1 mouse cellular context compared by ENCODE assay signal in the genomic region with DNA sequence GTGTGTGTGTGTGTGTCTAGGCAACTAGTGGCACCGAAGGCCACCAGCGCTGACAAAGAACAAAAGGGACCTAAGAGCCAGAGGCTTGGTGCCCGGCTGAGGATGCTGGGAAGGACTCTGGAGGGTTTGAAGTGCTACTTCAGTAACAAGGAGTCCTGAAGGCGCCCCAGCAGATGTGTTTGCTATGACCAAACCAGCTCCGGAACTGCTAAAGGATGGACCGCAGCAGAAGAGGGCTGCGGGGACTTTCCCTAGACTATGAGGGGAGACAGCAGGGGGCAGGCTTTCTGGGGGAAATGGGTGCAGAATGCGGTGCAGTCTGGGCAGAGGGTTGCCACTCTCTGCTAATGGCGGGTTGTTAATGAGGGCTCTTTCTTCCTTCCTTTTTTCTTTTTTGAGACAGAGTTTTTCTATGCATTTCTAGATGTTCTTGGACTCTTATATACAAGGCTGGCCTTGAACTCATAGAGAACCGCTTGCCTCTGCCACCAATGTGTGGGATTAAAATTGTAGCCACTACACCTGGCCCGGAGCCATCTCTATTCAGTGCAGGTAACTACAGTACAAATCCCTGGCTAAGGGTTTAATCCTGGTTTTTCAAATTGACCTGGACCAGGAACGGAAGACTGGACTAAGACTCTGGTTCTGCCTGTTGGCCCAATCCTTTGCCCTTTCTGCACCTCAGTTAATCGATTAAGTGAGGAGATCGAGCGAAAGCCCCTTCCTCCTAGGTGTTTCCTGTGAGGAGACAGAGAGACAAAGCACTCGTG.
TF ChIP-seq lines count a peak whose summit lies in the region.

No protein-coding gene starts in this region.

TF ChIP-seq in CH12.LX, 34 proteins besides CTCF, POLR2A, EP300 and RAD21:
- TF ChIP-seq USF2 (conservative IDR thresholded peaks at IDR 0.05; ENCODE audit: low read depth, low read length) (no peak), MAX (IDR thresholded peaks at IDR 0.05; ENCODE audit: low read length) (no peak), CHD2 (IDR thresholded peaks at IDR 0.05; ENCODE audit: low read length) (no peak), IRF4 (IDR thresholded peaks at IDR 0.05; ENCODE audit: low read depth, low read length) (0 out of 2 replicates have a peak, but pooled peaks have one; percentile 15), JUND (conservative IDR thresholded peaks at IDR 0.05; ENCODE audit: low read depth, low read length) (no peak), TCF12 (IDR thresholded peaks at IDR 0.05; ENCODE audit: low read depth, low read length) (0 out of 2 replicates have a peak, but pooled peaks have one; percentile 47), MAZ (IDR thresholded peaks at IDR 0.05; ENCODE audit: low read depth, low read length) (no peak), GABPA (IDR thresholded peaks at IDR 0.05; ENCODE audit: insufficient replicate concordance, low read depth, low read length) (no peak), ELF1 (IDR thresholded peaks at IDR 0.05; ENCODE audit: low read depth, low read length) (peak; percentile 43; the same call in 1 of the 2 replicates), NRF1 (IDR thresholded peaks at IDR 0.05; ENCODE audit: low read depth, low read length) (no peak), MEF2A (IDR thresholded peaks at IDR 0.05; ENCODE audit: borderline replicate concordance, low read depth, low read length) (0 out of 2 replicates have a peak, but pooled peaks have one; percentile 24), BHLHE40 (IDR thresholded peaks at IDR 0.05; ENCODE audit: low read depth, low read length) (0 out of 2 replicates have a peak, but pooled peaks have one; percentile 28), MYC (IDR thresholded peaks at IDR 0.05; ENCODE audit: low read depth, low read length) (no peak)
